In genomic region chr1:75387929-75388897, GRCm38 (mm10) we compare ENCODE assay signal across 9 mouse cellular contexts. TPM values are rescaled to one million over a fixed set of nuclear protein-coding genes. Genes with fewer than 3 reads are reported as not detected.
DNase-seq lines count a peak whose midpoint lies in the region; ATAC-seq lines count a peak whose summit lies in the region.
"Had no signal": no experiment of that assay in that cellular context is flagged by ENCODE, and none has a peak within 500 bp of the region (broad histone marks: within the 10 kb centered on the region; RNA-seq: fewer than 3 reads in every experiment).

No protein-coding gene starts in this region.

- peak overlapping the region; percentile 54 for H3K9ac ChIP-seq in kidney, embryonic 14.5 days (ENCODE audit: low read depth, low read length)
- H3K9ac ChIP-seq in hindbrain, embryonic 13.5 days, result peak overlapping the region; percentile 65

- peak overlapping the region; percentile 25 for H3K4me3 ChIP-seq in kidney, embryonic 14.5 days (ENCODE audit: low read length)
- peak overlapping the region; percentile 27 for H3K4me3 ChIP-seq in hindbrain, embryonic 13.5 days

- H3K9me3 ChIP-seq in kidney, embryonic 14.5 days (ENCODE audit: control insufficient read depth, low read length), result no peaks in the 10 kb centered on the region
- no peaks in the 10 kb centered on the region for H3K9me3 ChIP-seq in hindbrain, embryonic 13.5 days

- H3K36me3 ChIP-seq in kidney, embryonic 14.5 days (ENCODE audit: control insufficient read depth, insufficient read depth, low read length), result peaks cover 10% of the 10 kb centered on the region; the same call in 1 of the 2 replicates
- H3K36me3 ChIP-seq in hindbrain, embryonic 13.5 days, result peaks cover 12% of the 10 kb centered on the region

- peak; percentile 43 for ATAC-seq in kidney, embryonic 14.5 days (ENCODE audit: low FRiP score, low TSS enrichment)
- no peak for ATAC-seq in hindbrain, embryonic 13.5 days (ENCODE audit: low FRiP score)
- ATAC-seq in megakaryocyte progenitor cell, adult 5-6 weeks (replicated peaks; ENCODE audit: poor library complexity), result no peak
- ATAC-seq: Patski had no signal

- WGBS in kidney, embryonic 14.5 days, result 6% methylated on average over 92 of the region's 94 CpGs
- WGBS in hindbrain, embryonic 13.5 days, result 2% methylated on average over 94 of the region's 94 CpGs

- peak overlapping the region; percentile 47 for H3K4me2 ChIP-seq in kidney, embryonic 14.5 days (replicated peaks; ENCODE audit: low read depth, low read length)
- peak overlapping the region; percentile 52 for H3K4me2 ChIP-seq in hindbrain, embryonic 13.5 days

- peaks cover 47% of the 10 kb centered on the region for H3K4me1 ChIP-seq in kidney, embryonic 14.5 days (ENCODE audit: control insufficient read depth, insufficient read depth, low read length)
- peaks cover 67% of the 10 kb centered on the region for H3K4me1 ChIP-seq in hindbrain, embryonic 13.5 days (replicated peaks)

- intact Hi-C loops in gastrocnemius, postnatal 14 days (cut with DNase I; ENCODE audit: low total_unique reads), result no loop called here

- no peak for DNase-seq in kidney, adult 11 months
- DNase-seq in embryo, embryonic 10 days (ENCODE audit: low spot score), result peak; percentile 58
- DNase-seq in neural tube, embryonic 10.5 days (ENCODE audit: extremely low spot score, low spot score), result peak; percentile 64
- DNase-seq in lung, postnatal 36 days, result no peak
- DNase-seq in gastrocnemius, postnatal 14 days, result no peak

- peaks cover 31% of the 10 kb centered on the region for H3K27me3 ChIP-seq in kidney, embryonic 14.5 days (ENCODE audit: control insufficient read depth, insufficient read depth, low read length)
- peaks cover 72% of the 10 kb centered on the region for H3K27me3 ChIP-seq in hindbrain, embryonic 13.5 days

- no peak overlapping the region for H3K27ac ChIP-seq in kidney, embryonic 14.5 days (ENCODE audit: low read depth, low read length)
- H3K27ac ChIP-seq in hindbrain, embryonic 13.5 days, result no peak overlapping the region

RNA-seq across cellular contexts. Expression of gene Speg, which starts 13.1 kb away (rescaled TPM):
- polyA plus RNA-seq in kidney, embryonic 14.5 days (2014; fragmentation: Nextera tagmentation; extraction: Ambion mirVana), result 39.6 and 43.5 TPM in 2 replicates
- polyA plus RNA-seq in hindbrain, embryonic 13.5 days (2015; fragmentation: Nextera tagmentation; extraction: Ambion mirVana), result 15.9 and 16.0 TPM in 2 replicates
- not detected in 2 replicates for total RNA-seq in megakaryocyte progenitor cell, adult 5-6 weeks (2015)
- not detected in 2 replicates for total RNA-seq in megakaryocyte progenitor cell, adult 5-6 weeks (2017)
- 100 to 1,000 TPM; 167 to 173 TPM for total RNA-seq in gastrocnemius, postnatal 14 days (2021)

RNA-seq across cellular contexts. Expression of gene Des, which starts 28.1 kb away (rescaled TPM):
- 41.5 and 51.6 TPM in 2 replicates for polyA plus RNA-seq in kidney, embryonic 14.5 days (2014; fragmentation: Nextera tagmentation; extraction: Ambion mirVana)
- polyA plus RNA-seq in hindbrain, embryonic 13.5 days (2015; fragmentation: Nextera tagmentation; extraction: Ambion mirVana), result 1.8 and 2.9 TPM in 2 replicates
- not detected in 2 replicates for total RNA-seq in megakaryocyte progenitor cell, adult 5-6 weeks (2015)
- not detected in 2 replicates for total RNA-seq in megakaryocyte progenitor cell, adult 5-6 weeks (2017)
- total RNA-seq in gastrocnemius, postnatal 14 days (2021), result 1,000 to 10,000 TPM; 1,553 to 1,562 TPM

RNA-seq across cellular contexts. Expression of gene Gmppa, which starts 47.5 kb away (rescaled TPM):
- 65.2 and 67.6 TPM in 2 replicates for polyA plus RNA-seq in kidney, embryonic 14.5 days (2014; fragmentation: Nextera tagmentation; extraction: Ambion mirVana)
- polyA plus RNA-seq in hindbrain, embryonic 13.5 days (2015; fragmentation: Nextera tagmentation; extraction: Ambion mirVana), result 84.0 and 84.4 TPM in 2 replicates
- total RNA-seq in megakaryocyte progenitor cell, adult 5-6 weeks (2015), result 65.8 and 74.1 TPM in 2 replicates
- total RNA-seq in megakaryocyte progenitor cell, adult 5-6 weeks (2017), result 87.0 and 98.6 TPM in 2 replicates
- 10 to 100 TPM; 34.5 to 38.7 TPM for total RNA-seq in gastrocnemius, postnatal 14 days (2021)

Comparison
In these comparisons a context has a peak if more than half of its experiments do, and no peak if none do; other contexts are left out.
1. DNase-seq: peak in embryo, embryonic 10 days (single experiment) and neural tube, embryonic 10.5 days (single experiment); none in kidney, adult 11 months (single experiment), lung, postnatal 36 days (single experiment) and gastrocnemius, postnatal 14 days (single experiment).
2. RNA of gene Speg, which starts 13.1 kb away (total RNA-seq): 167 to 173 TPM in gastrocnemius, postnatal 14 days; not detected in megakaryocyte progenitor cell, adult 5-6 weeks; every median in the first group is over 100 times any median in the second.
3. RNA of gene Des, which starts 28.1 kb away (total RNA-seq): 1,553 to 1,562 TPM in gastrocnemius, postnatal 14 days; not detected in megakaryocyte progenitor cell, adult 5-6 weeks; every median in the first group is over 1,000 times any median in the second.